Mouse (Mus musculus) MEL (cell line): ENCODE measurements around the gene Pak1ip1. TPM values are rescaled to one million over a fixed set of nuclear protein-coding genes. Genes with fewer than 3 reads are reported as not detected.
"Not testable (repeated sequence)": the region's sequence is repeated elsewhere in the genome, so short reads cannot be mapped to it uniquely, and the experiment has no call there.

Experiments
- DNase-seq: peaks from one replicate; pipeline ENCODE4 v3.0.0; 2011; ENCODE audit warnings: low read depth, low spot score
- H3K27ac ChIP-seq: 2 replicates; pipeline ENCODE4 v1.5.1; 2012; ENCODE audit warnings: low read depth, mild to moderate bottlenecking, control low read depth, low read length, moderate library complexity; ENCODE audit not compliant: control insufficient read depth
- H3K27me3 ChIP-seq, 2 experiments: fragments of 150-350 bp in 1 of 2; sonication (generic) in 1 of 2; 2 replicates each; pipeline ENCODE4 v1.6.1; 2012; ENCODE audit warnings: low read length in 2 of 2, mild to moderate bottlenecking in 2 of 2, improper control_type of control experiment in 1 of 2, moderate library complexity in 1 of 2; ENCODE audit not compliant: insufficient read depth in 2 of 2, control insufficient read depth in 1 of 2
- H3K36me3 ChIP-seq, 2 experiments: 2 replicates each; pipeline ENCODE4 v1.6.1; 2012 to 2014; ENCODE audit warnings: low read length in 2 of 2, improper control_type of control experiment in 1 of 2, inconsistent platforms in 1 of 2, mild to moderate bottlenecking in 1 of 2; ENCODE audit not compliant: insufficient read depth in 2 of 2, control insufficient read depth in 1 of 2
- H3K4me1 ChIP-seq, 2 experiments: fragments of 150-350 bp in 1 of 2; sonication (generic) in 1 of 2; 2 replicates each; pipeline ENCODE4 v1.6.1; 2012; ENCODE audit warnings: low read length in 2 of 2, improper control_type of control experiment in 1 of 2, mild to moderate bottlenecking in 1 of 2; ENCODE audit not compliant: insufficient read depth in 2 of 2, control insufficient read depth in 1 of 2
- H3K4me3 ChIP-seq, 2 experiments: fragments of 150-350 bp in 1 of 2; sonication (generic) in 1 of 2; 2 replicates each; pipeline ENCODE4 v1.5.1; 2012; ENCODE audit warnings: low read depth in 2 of 2, low read length in 2 of 2, mild to moderate bottlenecking in 2 of 2, moderate library complexity in 2 of 2, control low read depth in 1 of 2, improper control_type of control experiment in 1 of 2; ENCODE audit not compliant: control insufficient read depth in 1 of 2, insufficient read depth in 1 of 2
- H3K79me2 ChIP-seq: 2 replicates; pipeline ENCODE4 v1.6.1; 2012; ENCODE audit warnings: mild to moderate bottlenecking, low read length, moderate library complexity; ENCODE audit not compliant: control insufficient read depth, poor library complexity, insufficient read depth
- H3K9ac ChIP-seq: 2 replicates; pipeline ENCODE4 v1.6.1; 2012; ENCODE audit warnings: low read depth, mild to moderate bottlenecking, control low read depth, low read length, moderate library complexity; ENCODE audit not compliant: control insufficient read depth, poor library complexity, severe bottlenecking
- H3K9me3 ChIP-seq: fragments of 150-350 bp; sonication (generic); replicated peaks from 2 replicates; pipeline ENCODE4 v1.6.1; 2012; ENCODE audit warnings: mild to moderate bottlenecking, low read length, improper control_type of control experiment, moderate library complexity; ENCODE audit not compliant: insufficient read depth
- BHLHE40 ChIP-seq: IDR thresholded peaks from 2 replicates; pipeline ENCODE4 v1.6.1; 2012; ENCODE audit warnings: low read depth, mild to moderate bottlenecking, inconsistent platforms, low read length, improper control_type of control experiment, borderline replicate concordance
- CHD1 ChIP-seq: IDR thresholded peaks from 2 replicates; pipeline ENCODE4 v1.6.1; 2012; ENCODE audit warnings: low read depth, mild to moderate bottlenecking, inconsistent platforms, low read length, improper control_type of control experiment
- E2F4 ChIP-seq: IDR thresholded peaks from 2 replicates; pipeline ENCODE4 v1.6.1; 2011; ENCODE audit warnings: low read depth, low read length, improper control_type of control experiment, borderline replicate concordance
- ELF1 ChIP-seq: IDR thresholded peaks from 2 replicates; pipeline ENCODE4 v1.6.1; 2014; ENCODE audit warnings: low read depth, mild to moderate bottlenecking, inconsistent platforms, low read length, improper control_type of control experiment, moderate library complexity
- EP300 ChIP-seq, 2 experiments: IDR thresholded peaks; 2 replicates each; pipeline ENCODE4 v1.6.1; 2011; ENCODE audit warnings: improper control_type of control experiment in 2 of 2, low read length in 2 of 2, low read depth in 1 of 2, mild to moderate bottlenecking in 1 of 2
- ETS1 ChIP-seq: IDR thresholded peaks from 2 replicates; pipeline ENCODE4 v1.6.1; 2012; ENCODE audit warnings: low read depth, mild to moderate bottlenecking, inconsistent platforms, low read length, improper control_type of control experiment, moderate library complexity
- GATA1 ChIP-seq: IDR thresholded peaks from 2 replicates; pipeline ENCODE4 v1.6.1; 2011; ENCODE audit warnings: low read depth, low read length, improper control_type of control experiment
- JUND ChIP-seq: IDR thresholded peaks from 2 replicates; pipeline ENCODE4 v1.6.1; 2011; ENCODE audit warnings: low read depth, mild to moderate bottlenecking, improper control_type of control experiment, low read length
- MAFK ChIP-seq: IDR thresholded peaks from 2 replicates; pipeline ENCODE4 v1.6.1; 2011; ENCODE audit warnings: low read depth, mild to moderate bottlenecking, low read length, improper control_type of control experiment, borderline replicate concordance
- MAX ChIP-seq: IDR thresholded peaks from 2 replicates; pipeline ENCODE4 v1.6.1; 2011; ENCODE audit warnings: low read length, improper control_type of control experiment
- MAZ ChIP-seq: IDR thresholded peaks from 2 replicates; pipeline ENCODE4 v1.6.1; 2012; ENCODE audit warnings: low read depth, mild to moderate bottlenecking, inconsistent platforms, low read length, improper control_type of control experiment
- MEF2A ChIP-seq: IDR thresholded peaks from 2 replicates; pipeline ENCODE4 v1.6.1; 2014; ENCODE audit warnings: low read depth, mild to moderate bottlenecking, inconsistent platforms, low read length, improper control_type of control experiment; ENCODE audit not compliant: poor library complexity, insufficient replicate concordance, severe bottlenecking; ENCODE audit errors: extremely low read depth
- POLR2A ChIP-seq, 2 experiments: IDR thresholded peaks; 2 replicates each; pipeline ENCODE4 v1.6.1; 2011 to 2012; ENCODE audit warnings: low read length in 2 of 2, mild to moderate bottlenecking in 2 of 2, control low read depth in 1 of 2, improper control_type of control experiment in 1 of 2, low read depth in 1 of 2, moderate library complexity in 1 of 2; ENCODE audit not compliant: control insufficient read depth in 1 of 2, insufficient read depth in 1 of 2, poor library complexity in 1 of 2
- RAD21 ChIP-seq: IDR thresholded peaks from 2 replicates; pipeline ENCODE4 v1.6.1; 2011; ENCODE audit warnings: mild to moderate bottlenecking, low read depth, low read length, improper control_type of control experiment
- SIN3A ChIP-seq: IDR thresholded peaks from 2 replicates; pipeline ENCODE4 v1.6.1; 2012; ENCODE audit warnings: low read length, improper control_type of control experiment, inconsistent platforms
- TAL1 ChIP-seq: IDR thresholded peaks from 2 replicates; pipeline ENCODE4 v1.6.1; 2012; ENCODE audit warnings: mild to moderate bottlenecking, inconsistent platforms, low read length, moderate library complexity, mixed read lengths
- TBP ChIP-seq: IDR thresholded peaks from 2 replicates; pipeline ENCODE4 v1.8.0; 2011; ENCODE audit warnings: low read depth, low read length, improper control_type of control experiment
- ZMIZ1 ChIP-seq: IDR thresholded peaks from 2 replicates; pipeline ENCODE4 v1.6.1; 2012; ENCODE audit warnings: low read depth, mild to moderate bottlenecking, inconsistent platforms, low read length, improper control_type of control experiment, moderate library complexity
- ZNF384 ChIP-seq: IDR thresholded peaks from 2 replicates; pipeline ENCODE4 v1.6.1; 2012; ENCODE audit warnings: low read depth, mild to moderate bottlenecking, inconsistent platforms, low read length, improper control_type of control experiment
- polyA plus RNA-seq, 2 experiments: library from polyadenylated mRNA; stranded (reverse) in 1 of 2; unstranded in 1 of 2; fragments of >175 nt in 1 of 2; fragments of >200 nt in 1 of 2; gene quantifications; 2 replicates each; pipeline versions ENCODE4 v1.2.1 to v1.2.4; 2012; ENCODE audit warnings: low replicate concordance in 2 of 2, low read depth in 1 of 2; ENCODE audit not compliant: insufficient read length in 2 of 2, insufficient read depth in 1 of 2, missing spikeins in 1 of 2
- total RNA-seq: library from RNA; depleted of rRNA; stranded (reverse); fragments of 300-350 nt; gene quantifications from 2 replicates; pipeline ENCODE4 v1.2.3, GENCODE M21; 2012

Pak1ip1 gene
- total and polyA plus RNA-seq, 3 experiments = 101 to 109 TPM; not detected in 1

DNA sequence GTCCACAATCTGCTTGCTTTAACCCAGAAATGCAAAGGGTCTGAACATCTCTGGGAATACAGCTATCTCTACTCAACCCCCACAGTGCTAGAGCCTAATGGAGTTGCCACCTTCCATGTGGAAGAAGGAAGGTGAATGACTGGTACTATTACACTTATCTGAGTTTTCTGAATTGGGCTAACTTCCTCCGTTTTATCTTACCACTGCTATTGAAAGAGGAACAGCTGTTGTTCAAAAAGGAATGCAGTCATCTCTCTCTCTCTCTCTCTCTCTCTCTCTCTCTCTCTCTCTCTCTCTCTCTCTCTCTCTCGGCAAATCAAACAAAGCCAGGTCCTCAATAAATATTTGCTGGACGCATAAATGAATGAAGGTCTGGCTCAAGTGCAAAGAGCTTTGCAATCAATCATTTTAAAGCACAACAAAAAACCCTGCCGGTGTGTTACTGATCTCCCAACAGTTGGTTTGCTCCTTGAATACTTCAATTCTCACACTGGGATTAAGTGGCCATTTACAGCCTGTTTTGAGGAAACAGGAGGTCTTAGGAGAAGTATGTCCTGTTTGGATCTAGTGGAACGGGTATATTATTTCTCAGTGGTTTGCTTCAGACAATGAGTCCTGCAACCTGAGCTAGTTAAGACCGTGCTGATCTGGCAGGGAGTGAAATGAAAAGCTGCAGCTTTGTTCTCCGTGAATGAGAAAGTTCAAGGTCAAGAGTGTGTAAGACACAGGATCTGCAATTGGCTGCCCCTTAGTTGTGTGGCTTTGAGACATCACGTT is 6.1 kb upstream of the Pak1ip1 start (continued):
- TF ChIP-seq MAX = no peak
- no peak for TF ChIP-seq RAD21
- TF ChIP-seq POLR2A (IDR thresholded peaks at IDR 0.05; ENCODE audit: control insufficient read depth in 1 of 2, insufficient read depth in 1 of 2, low read depth in 1 of 2, low read length in 2 of 2, poor library complexity in 1 of 2) = no peak
- TF ChIP-seq MEF2A = no peak
- TF ChIP-seq ZNF384 = no peak
- TF ChIP-seq EP300 (IDR thresholded peaks at IDR 0.05; ENCODE audit: low read depth in 1 of 2, low read length in 2 of 2) = peak; percentile 69 to 85
- no peak for TF ChIP-seq TAL1
- peak; percentile 100 for TF ChIP-seq JUND
- TF ChIP-seq MAFK = no peak
- no peak for TF ChIP-seq BHLHE40
- TF ChIP-seq SIN3A = peak; percentile 88
- TF ChIP-seq ZMIZ1 = no peak
- peak; percentile 85 for TF ChIP-seq GATA1
- peak; percentile 99 for TF ChIP-seq ETS1
- no peak for TF ChIP-seq E2F4
- TF ChIP-seq ELF1 = no peak
- no peak for TF ChIP-seq MAZ
- TF ChIP-seq CHD1 = no peak

DNA sequence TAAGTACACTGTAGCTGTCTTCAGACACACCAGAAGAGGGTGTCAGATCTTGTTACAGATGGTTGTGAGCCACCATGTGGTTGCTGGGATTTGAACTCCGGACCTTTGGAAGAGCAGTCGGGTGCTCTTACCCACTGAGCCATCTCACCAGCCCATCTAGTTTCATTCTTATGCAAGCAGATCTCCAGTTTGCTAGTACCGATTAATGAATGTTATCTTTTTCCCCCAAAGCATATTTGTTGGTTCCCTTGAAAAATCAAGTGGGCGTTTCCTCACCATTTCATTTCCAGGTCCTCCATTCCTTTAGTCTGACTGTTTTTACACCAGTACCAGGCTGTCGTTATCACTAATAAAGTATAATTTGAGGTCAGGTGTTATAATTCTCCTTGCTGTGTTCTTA is 2.3 kb upstream of the Pak1ip1 start:
- H3K27me3 ChIP-seq, H3K9me3 ChIP-seq, H3K9ac ChIP-seq, H3K4me3 ChIP-seq, H3K27ac ChIP-seq: not testable (repeated sequence)
- peaks cover 0 to 10% of the 10 kb centered on the region in 2 experiments; a peak in 2 of 4 replicates for H3K4me1 ChIP-seq
- DNase-seq = peak; percentile 60
- H3K79me2 ChIP-seq = peaks cover 24% of the 10 kb centered on the region
- peak; percentile 98 for TF ChIP-seq TBP
- peaks cover 0 to 13% of the 10 kb centered on the region in 2 experiments; a peak in 2 of 4 replicates for H3K36me3 ChIP-seq
